Mouse (Mus musculus) regulatory T cell (primary cell): ENCODE results near the gene Gpalpp1.

ENCODE experiments used
- in situ Hi-C: fragments of 300-600 bp; cut with MboI, MseI; formaldehyde crosslinking; loops from one replicate; pipeline ENCODE4 v1.15.1; 2025; ENCODE audit warnings: high pct_unique_total_duplicates

Gpalpp1 gene

DNA sequence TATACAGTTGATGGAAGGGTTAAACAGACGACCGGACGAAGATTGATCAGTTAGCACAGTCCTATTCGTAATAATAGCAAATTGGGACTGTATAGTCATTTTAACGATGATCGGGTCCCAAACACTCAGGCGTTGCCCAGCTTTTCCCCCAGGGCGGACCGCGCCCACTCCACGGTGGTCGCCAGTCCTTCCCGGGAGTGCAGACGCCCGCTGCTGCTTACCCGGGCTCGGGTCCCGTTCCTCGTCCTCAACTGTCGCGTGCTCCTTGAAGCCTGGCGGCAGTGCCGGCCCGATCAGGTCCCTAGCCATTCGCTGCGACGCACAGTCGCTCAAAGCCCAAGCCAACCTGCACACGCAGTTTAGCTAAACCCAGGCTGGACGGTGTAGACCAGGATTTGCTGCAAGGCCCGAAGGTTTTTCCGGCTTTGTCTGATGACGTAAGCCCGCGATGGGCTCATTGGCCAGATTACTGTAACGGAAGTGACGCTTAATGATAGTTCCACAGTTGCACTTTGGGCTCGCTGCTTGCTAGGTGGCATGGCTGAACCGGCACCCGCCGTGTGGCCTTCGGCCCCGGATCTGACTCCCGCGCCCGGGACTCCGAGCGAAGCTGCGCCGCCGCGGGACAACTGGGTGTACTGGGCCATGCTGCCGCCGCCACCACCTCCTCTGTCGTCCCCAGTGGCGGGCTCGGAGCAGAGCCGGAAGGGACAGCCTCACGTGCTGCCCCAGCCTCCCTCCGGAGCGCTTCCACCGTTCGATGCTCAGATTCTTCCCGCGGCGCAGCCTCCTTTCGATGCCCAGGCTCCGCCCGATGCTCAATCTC lies at the start of gene Gpalpp1, which contains the start of gene Nufip1:
Gpalpp1 (minus strand) TSS at position 365 of the 826 bp plus-strand sequence.
Nufip1 (plus strand) TSS at position 496 of the 826 bp plus-strand sequence.
- in situ Hi-C loops = no loop called here

DNA sequence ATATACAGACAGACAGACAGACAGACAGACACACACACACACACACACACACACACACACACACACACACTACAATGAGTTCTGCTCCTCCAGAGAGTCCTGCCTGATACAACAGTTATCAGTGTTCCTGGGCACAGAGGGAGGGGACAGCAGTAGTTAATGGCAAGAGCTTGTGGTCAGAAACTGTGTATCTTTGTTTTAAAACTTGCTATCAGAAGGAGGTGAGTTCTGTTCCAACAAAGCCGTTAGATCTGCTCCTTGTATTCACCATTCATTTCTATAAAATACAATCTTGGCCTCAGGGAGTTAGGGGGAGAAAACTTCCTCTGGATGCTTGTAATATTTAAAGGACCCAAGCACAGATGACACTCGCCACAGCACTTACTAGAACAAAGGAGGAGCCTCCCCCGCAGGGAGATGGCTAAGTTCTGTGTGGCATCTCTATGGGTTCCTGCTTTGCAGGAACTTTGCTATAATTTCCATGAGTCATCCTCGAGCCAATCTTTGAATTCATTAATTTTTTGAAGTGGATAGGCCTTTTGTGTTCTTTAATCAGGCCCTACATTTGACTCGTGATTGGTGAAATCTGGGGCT lies 47.7 kb upstream of the Gpalpp1 start:
- in situ Hi-C loops = loop anchor here (5.0 to 25.0 kb wide), 2 partner anchors 249 to 854 kb away; no protein-coding TSS in a partner anchor

DNA sequence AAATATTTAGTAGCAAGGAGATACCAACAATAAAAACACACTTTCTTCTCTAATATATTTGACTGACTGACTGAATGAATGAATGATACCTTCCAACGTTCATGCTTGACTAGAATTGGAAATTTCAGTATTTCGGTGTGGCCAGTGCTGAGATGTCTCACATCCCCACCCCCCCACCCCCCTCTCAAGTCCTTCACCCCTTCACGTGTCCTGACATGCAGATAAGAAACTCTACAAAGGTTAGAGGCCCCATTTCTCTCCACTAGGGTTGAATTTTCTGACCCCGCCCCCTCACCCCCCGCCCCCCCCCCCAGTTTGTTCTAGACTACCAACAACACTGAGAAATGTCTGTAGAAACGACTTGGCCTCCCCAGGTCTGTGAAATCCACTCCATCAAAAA lies 43.3 kb upstream of the Gpalpp1 start:
- in situ Hi-C loops = loop anchor here (5.0 to 25.0 kb wide), 2 partner anchors 318 to 858 kb away; no protein-coding TSS in a partner anchor

DNA sequence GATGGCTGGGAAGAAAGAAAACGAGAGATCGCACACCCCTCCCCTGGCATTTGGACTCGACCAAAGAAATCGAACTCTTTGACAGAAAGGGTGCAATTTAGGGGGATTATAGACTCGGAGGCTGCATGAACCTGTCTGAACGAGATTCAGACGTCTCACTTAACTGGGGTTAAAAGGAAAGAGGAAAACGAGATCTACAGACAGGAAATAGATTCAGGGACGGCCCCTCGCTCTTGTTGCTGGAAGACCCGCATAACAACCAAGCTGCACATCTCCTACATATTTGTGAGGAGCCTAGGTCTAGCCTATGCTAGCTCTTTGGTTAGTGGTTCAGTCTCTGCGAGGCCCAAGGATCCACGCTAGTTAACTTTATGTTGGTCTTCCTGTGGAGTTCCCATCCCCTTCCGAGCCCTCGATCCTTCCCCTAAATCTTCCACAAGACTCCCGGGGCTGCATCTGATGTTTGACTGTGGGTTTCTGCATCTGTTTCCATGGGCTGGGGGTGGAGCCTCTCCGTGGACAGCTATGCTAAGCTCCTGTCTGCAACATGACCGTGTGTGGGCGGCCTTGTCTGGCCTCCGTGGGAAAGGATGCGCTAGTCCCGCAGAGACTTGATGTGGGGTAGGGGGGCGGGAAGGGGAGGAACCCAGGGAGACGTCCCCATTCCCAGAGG lies 42.6 kb upstream of the Gpalpp1 start:
- in situ Hi-C loops = loop anchor here (5.0 to 25.0 kb wide), 2 partner anchors 319 to 859 kb away; no protein-coding TSS in a partner anchor

DNA sequence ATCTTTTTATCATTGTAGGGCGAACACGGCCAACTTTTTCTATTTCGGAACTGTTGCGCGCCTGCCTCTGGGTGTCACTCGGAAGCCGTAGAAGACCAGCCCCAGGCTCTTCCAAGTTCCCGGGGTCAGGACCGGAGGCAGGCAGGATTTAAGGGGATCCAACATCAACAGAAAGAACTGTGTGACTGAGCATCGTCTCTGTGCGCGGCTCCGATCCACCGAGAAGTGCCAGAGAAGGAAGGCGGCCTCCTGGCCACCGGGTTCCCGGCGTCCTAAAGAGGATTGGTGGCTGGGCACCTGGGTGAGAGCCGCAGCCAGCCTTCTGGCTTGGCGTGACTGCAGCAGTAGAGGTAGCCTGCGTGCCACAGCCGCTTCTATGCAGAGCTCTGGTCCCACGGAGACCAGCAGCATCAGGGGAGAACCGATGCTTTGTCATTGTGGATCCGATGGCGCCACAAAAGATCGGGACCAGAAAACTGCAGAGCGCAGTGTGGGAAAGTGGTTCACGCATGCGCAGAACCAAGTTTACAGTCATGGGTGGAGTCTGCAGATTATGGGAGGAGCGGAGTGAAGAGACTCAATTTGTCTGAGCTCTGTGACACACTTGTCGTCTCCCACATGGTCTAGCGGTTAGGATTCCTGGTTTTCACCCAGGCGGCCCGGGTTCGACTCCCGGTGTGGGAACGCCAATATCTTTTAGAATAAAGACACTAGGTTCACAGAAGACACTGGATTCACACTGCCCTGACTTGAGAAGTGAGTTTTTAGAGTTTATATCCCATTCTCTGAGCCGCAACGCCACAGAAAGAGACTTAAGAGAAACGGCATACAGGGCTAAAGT lies 41.8 kb upstream of the Gpalpp1 start:
- in situ Hi-C loops = loop anchor here (5.0 to 25.0 kb wide), 2 partner anchors 320 to 860 kb away; no protein-coding TSS in a partner anchor

DNA sequence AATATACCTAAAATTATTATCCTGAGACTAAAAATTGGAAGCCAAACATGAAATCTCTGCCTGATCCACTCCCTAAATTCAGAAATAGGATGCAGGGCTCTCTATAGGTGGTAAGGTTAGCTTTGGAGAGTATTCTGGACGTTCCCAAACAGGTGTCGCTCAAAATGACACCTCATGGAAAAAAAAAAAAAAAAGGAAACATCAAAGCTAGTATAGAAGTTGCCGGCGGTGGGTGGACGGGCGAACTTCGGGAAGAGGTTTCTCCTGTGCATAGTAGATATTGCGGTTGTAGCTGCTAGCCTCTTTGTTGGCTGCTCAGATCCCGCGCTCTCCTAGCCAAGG lies 41.2 kb upstream of the Gpalpp1 start:
- in situ Hi-C loops = loop anchor here (5.0 to 25.0 kb wide), 2 partner anchors 321 to 861 kb away; no protein-coding TSS in a partner anchor

DNA sequence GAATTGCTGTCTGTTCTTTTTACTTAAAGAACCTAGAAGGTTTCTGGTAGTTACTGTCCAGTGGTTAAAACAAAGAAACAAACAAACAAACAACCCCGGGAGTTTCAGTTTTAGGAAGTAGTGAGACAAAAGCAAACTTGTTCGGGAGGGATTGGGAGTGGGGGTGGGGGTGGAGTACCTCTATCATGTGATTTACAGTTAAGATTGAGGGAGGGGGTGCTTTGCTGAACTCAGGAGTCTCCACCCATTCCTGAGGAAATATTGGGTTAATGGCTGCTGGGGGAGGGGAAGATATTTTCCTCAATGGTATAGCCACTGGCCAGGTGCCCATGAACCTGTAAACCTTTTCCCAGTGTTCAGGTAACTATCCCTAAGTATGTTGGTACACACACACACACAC lies 40.5 kb upstream of the Gpalpp1 start:
- in situ Hi-C loops = loop anchor here (5.0 to 25.0 kb wide), 2 partner anchors 321 to 861 kb away; no protein-coding TSS in a partner anchor

DNA sequence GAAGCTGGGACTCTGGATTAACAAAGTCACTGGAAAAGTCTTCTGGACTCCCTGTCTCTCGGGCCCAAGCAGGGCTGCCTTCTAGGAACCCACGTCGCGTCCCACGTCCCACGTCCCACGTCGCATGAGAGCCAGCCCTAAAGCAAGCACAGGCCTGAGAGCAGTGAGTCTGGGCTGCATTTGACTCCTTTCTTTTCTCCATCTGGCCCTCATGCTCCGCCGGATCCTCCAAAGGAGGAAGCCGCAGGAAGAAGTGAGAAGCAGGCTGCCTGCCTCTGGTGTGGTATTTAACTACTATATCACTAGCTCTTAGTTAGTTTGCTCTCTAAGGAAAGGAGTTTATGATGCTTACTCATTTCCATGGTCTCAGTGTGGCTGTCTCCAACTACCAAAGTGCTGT lies 39.9 kb upstream of the Gpalpp1 start:
- in situ Hi-C loops = loop anchor here (5.0 to 25.0 kb wide), 2 partner anchors 322 to 862 kb away; no protein-coding TSS in a partner anchor

DNA sequence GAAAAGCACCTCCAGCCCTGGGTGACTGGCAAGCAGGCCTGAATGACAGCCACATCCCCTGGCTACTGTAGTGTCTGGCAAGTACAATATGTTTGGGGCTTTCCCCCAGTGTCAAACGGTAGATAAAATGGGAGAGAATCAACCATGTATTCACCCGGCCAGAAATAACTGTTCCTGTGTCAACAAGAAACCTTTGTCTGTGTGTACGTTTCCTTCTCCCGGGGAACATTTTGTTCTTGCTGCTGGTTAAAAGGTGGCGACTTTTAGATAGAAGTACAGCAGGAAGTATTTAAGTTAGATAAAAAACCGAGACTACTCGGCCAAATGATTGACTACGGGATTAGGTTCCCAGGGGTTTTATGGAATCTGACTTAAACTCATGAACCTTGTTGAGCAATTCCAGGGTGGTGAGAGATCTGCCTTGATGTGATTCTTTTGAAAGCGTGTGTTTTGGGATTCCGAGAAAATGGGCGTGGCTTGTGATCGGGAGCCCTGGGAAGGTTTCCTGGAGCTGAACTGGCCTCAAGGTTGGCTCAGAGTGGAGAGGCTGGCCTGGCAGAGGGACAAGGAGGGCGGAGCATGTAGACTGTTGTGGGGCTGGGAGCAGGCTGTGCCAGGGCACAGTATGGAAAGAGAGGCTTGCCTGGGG lies 39.1 kb upstream of the Gpalpp1 start:
- in situ Hi-C loops = loop anchor here (5.0 to 25.0 kb wide), 2 partner anchors 323 to 863 kb away; no protein-coding TSS in a partner anchor

DNA sequence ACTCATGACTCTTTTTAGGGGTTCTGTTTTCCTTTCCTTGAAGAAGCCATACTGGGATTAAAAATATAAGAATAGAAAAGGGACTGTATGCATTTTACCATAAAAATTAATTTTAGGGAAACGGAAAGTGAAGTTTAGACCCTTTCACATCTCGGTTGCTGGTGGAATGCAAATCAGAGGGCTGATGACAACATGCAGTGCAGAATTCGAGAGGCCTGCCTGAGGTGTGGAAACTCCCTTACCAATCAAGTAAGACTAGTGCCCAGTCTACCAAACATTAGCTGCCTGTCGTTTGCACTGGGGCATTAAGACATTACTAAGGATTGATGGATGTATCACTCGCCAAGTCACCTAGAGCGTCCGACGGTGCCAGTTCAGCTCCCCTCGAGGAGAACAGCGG lies 37.7 kb upstream of the Gpalpp1 start:
- in situ Hi-C loops = no loop called here

DNA sequence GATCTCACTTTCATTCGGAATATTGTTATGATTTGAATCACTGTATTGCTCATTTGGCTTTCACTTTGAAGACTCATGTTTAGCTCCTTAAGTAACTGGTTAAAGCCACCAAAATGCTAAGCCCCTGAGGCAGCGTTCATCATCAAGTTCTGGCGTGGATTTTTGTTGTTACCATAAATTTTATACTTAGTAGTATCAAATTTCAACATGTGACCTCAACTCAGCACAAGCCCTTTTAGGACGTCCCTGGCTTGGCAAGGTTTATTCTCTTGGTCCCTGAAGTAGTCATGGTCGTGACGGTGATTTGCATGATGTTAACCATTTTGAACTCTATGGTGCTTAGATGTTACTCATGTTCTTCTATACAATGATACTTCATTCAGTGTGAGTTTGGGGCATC lies 36.5 kb upstream of the Gpalpp1 start:
- in situ Hi-C loops = no loop called here

DNA sequence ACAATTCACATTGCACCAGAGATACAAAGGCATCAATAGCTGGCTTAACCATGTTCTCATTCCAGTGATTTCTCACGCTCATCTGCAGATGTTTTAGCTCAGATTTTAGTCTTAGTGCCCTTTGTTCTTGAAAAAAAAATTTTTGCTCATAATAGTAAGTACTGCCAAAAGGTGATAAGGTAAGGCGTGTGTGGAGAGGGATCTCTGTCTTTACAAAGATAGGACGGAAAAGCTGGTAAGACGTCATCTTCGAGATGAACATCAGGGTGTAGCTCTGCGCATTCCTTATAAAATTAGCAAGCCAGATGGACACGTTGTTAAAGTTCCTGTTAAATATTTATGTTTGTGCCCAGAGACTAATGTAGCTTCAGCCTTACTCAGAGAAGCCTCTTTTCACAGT lies 35.3 kb upstream of the Gpalpp1 start:
- in situ Hi-C loops = no loop called here

DNA sequence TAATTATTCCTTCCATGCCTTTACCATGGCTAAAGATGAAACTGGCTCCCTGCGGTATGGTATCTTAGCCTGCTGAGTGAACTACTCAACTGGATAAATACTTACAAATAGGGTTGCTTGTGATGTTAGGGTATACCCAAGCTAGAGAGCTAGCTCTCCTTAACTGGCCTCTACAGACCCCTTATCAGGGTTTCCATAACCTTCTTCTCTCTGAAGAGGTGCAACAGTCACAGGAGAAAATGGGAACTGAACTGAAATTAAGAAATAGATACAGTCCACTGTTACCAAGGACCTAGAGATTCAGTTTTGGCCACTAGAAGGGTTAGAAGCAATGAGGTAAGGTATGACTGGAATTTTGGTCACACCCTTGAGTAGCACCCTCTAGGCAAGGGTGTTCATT lies 34.7 kb upstream of the Gpalpp1 start:
- in situ Hi-C loops = no loop called here

DNA sequence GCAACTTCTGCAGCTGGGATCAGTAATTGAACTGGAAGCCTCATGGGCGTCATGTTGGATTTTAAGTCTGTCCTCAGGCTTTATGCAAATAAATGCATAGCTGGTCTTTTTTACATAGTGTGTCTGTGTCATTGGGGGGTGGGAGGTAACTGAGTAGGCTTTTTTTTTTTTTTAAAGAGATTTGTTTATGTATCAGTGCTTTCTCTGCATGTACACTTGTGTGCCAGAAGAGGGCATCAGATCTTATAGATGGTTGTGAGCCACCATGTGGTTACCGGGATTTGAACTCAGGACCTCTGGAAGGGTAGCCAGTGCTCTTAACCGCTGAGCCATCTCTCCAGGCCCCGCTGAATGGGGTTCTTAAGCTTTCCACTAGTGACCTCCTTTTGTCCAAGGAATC lies 24.4 kb upstream of the Gpalpp1 start:
- in situ Hi-C loops = no loop called here

DNA sequence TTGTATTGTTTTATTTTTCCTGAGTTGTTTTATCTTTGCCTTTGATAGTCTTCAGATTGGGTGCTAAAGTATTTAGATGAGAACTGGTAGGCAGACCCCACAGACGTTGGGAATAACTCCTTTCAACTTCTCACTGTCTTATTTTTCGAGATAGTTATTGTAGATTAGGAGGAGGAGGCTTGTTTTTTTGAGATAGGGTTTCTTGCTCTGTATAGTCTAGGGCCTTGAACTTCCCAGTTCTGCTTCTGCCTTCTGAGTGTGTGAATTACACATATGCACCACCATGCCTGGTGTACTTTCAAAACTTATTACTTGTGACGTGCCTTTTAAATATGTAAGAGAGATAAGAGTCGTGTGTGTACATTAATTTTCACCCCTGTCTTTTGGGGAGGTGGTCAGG lies 17.6 kb upstream of the Gpalpp1 start:
- in situ Hi-C loops = no loop called here

DNA sequence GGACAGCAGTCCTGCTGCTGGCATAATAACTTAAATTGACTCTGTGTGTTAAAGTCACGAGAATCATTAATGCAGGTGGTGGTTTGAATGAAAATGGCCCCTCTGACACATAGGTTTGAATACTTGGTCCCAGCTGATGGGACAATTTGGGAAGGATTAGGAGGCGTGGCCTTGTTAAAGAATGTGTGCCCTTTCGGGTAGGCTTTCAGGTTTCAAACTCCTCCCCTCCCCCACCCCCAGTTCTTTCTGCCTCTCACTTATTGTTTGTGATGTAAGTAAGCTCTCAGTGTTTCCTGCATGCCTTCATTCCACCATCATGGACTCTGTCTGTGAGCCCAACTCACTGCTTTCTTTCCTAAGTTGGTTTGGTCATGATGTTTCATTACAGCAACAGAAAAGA lies 16.8 kb upstream of the Gpalpp1 start:
- in situ Hi-C loops = no loop called here

DNA sequence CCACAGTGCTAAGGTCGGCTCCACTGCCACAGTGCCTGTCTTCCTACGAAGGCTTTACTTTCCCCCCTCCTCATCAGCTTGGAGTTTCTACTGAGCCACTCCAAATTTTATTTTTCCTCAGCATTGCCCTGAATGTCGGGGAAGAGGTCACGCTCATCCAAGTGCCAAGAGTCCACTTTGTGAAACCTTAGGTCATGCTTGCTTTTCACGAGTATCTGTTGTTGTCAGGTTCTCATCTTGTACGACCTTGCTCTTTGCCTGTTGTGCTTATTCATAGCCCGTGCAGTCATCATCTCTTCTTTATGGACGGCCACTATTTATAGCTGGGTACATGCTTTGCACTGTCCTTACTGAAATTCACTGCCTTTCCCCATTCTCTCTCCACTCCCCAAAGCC lies 12.1 kb upstream of the Gpalpp1 start:
- in situ Hi-C loops = no loop called here

DNA sequence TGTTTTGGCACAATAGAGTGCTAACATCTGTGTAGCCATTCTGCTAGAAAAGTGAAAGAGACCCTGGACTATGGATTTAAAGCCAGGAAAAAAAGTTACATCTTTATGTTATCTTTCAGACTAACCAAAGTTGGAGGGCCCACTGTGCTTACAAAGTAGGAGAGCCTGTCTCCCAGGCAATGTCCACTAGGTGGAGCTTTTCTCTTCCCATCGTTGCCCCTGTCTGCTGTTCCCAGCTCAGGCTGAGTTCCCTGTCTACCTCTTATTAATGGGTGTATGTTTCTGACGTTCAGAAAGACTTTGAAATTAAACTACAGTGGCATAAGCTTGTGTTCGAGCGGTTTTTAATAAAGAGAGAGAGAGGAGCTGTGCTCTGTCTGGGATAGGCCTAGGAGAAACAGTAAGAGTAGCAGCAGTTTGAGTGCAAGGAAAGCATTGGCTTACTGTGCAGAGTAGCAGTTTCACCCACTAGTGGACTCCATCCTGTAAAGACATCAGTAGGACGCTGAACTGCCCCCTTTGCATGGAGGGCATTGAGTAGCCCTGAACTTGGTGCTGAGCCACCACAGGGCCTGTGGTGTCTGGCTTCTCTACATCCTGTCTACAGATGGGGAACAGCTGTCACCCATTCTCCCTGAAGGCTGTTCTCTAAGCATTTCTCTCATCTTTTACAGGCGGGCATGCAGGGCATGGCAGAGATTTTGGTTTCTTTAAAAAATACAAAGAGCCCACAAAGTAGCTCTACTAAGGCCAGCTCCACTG lies 11.5 kb upstream of the Gpalpp1 start:
- in situ Hi-C loops = no loop called here

DNA sequence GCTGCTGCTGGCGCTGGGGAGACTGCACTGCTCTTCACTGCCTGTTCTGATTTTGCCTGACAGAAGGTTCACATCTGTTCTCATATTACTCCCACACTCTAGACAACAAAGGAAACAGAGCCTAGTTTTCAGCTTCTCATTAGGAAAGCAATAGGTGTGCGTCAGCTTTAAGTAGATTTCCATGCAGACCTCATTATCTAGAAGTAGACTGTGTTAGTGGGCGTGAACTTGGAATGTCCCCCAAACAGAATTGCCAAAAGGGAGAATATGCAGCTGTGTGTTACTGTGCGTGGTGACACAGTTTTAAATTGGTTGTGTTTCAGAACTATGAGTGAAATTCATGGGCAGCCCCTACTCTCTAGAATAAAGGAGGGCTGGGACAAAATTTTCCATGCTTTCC lies 9.9 kb upstream of the Gpalpp1 start:
- in situ Hi-C loops = no loop called here

DNA sequence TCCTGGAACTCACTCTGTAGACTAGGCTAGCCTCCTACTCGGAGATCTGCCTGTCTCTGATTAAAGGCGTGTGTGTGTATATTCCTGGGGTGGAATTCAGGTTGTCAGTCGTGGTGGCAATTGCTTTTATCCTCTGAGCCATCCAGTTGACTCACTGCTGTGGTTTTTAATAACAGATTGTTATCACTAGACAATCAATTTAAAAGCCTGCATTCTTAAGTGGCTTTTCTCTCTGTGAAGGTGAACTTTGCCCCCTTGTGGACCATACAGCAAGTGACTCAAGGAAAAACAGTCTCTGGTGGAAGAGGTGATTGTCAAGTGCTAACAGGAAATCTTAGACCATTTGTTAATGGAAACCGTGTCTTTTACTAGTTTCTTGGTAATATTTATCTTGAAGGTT lies 8.4 kb upstream of the Gpalpp1 start:
- in situ Hi-C loops = no loop called here
